Mouse (Mus musculus) MEL-GATA-1-ER (cell line): Measurements from ENCODE around the gene Gm43720.
A peak's percentile ranks its signal among the peaks of the same experiment; 100 is the strongest.
"Not testable (repeated sequence)": the region's sequence is repeated elsewhere in the genome, so short reads cannot be mapped to it uniquely, and the experiment has no call there.

Experiments used
- DNase-seq: peaks from one replicate; pipeline ENCODE4 v3.0.0-alpha.2; 2012; ENCODE audit warnings: low read depth; ENCODE audit errors: extremely low read depth

The Gm43720 gene

GRCm38 (mm10) chr5:138222111-138222510 lies 57.6 kb downstream of the Gm43720 start:
- peak; percentile 67 for DNase-seq

- DNase-seq: no peak
Observed at GRCm38 (mm10) chr5:138219864-138220263, 59.9 kb downstream of the Gm43720 start.

- DNase-seq: not testable (repeated sequence)
Observed at GRCm38 (mm10) chr5:138216632-138217031, 63.1 kb downstream of the Gm43720 start.
